Mouse (Mus musculus): ENCODE measurements at regions not wholly inside any gene's neighbourhood (a gene's known extent, or its start where the extent isn't known, plus 50 kb on each side); places are given as distances from the start of the nearest gene placed in this dataset.

- no peak overlapping the region for H3K9ac ChIP-seq (ENCODE audit: low read length)
- 68% methylated on average over 7 of the region's 7 CpGs for WGBS
These were observed 62.2 kb downstream of the Gm17728 start for GRCm38 (mm10) chr17:9484098-9484497.

GRCm38 (mm10) chr17:9484566-9484965 is 62.7 kb downstream of the Gm17728 start:
- Histone ChIP-seq H3K27ac (ENCODE audit: low read depth, low read length) (no peak overlapping the region), H3K9me3 (replicated peaks; ENCODE audit: control insufficient read depth, low read length) (no peaks in the 10 kb centered on the region), H3K36me3 (ENCODE audit: control insufficient read depth, insufficient read depth, low read length) (no peaks in the 10 kb centered on the region), H3K4me2 (ENCODE audit: low read length) (no peak overlapping the region), H3K4me3 (ENCODE audit: low read depth, low read length) (no peak overlapping the region), H3K4me1 (ENCODE audit: control insufficient read depth, insufficient read depth, low read length) (no peaks in the 10 kb centered on the region), H3K9ac (ENCODE audit: low read length) (no peak overlapping the region), H3K27me3 (replicated peaks; ENCODE audit: control insufficient read depth, insufficient read depth, low read length) (no peaks in the 10 kb centered on the region)
- ATAC-seq (no peak), DNase-seq (ENCODE audit: low spot score) (peak; percentile 10)
- 69% methylated on average over 12 of the region's 12 CpGs for WGBS

More at GRCm38 (mm10) chr17:9484098-9484497, 62.2 kb downstream of the Gm17728 start:
- Histone ChIP-seq H3K4me1 (ENCODE audit: control insufficient read depth, insufficient read depth, low read length) (no peaks in the 10 kb centered on the region), H3K9me3 (replicated peaks; ENCODE audit: control insufficient read depth, low read length) (no peaks in the 10 kb centered on the region), H3K4me2 (ENCODE audit: low read length) (no peak overlapping the region), H3K4me3 (ENCODE audit: low read depth, low read length) (no peak overlapping the region), H3K27ac (ENCODE audit: low read depth, low read length) (no peak overlapping the region), H3K36me3 (ENCODE audit: control insufficient read depth, insufficient read depth, low read length) (no peaks in the 10 kb centered on the region), H3K27me3 (replicated peaks; ENCODE audit: control insufficient read depth, insufficient read depth, low read length) (no peaks in the 10 kb centered on the region)
- DNase-seq (ENCODE audit: low spot score) (no peak), ATAC-seq (no peak)

GRCm38 (mm10) chr17:9529340-9529739 is 107.5 kb downstream of the Gm17728 start:
- H3K9ac ChIP-seq (ENCODE audit: low read length): no peak overlapping the region
- no peaks in the 10 kb centered on the region for H3K27me3 ChIP-seq (replicated peaks; ENCODE audit: control insufficient read depth, insufficient read depth, low read length)

GRCm38 (mm10) chr17:9536090-9536489 is 114.2 kb downstream of the Gm17728 start:
- no peak overlapping the region for H3K27ac ChIP-seq (ENCODE audit: low read depth, low read length)

More at GRCm38 (mm10) chr17:9529340-9529739, 107.5 kb downstream of the Gm17728 start:
- DNase-seq (ENCODE audit: low spot score) (no peak), ATAC-seq (no peak)
- WGBS: 83% methylated on average over 3 of the region's 3 CpGs
- Histone ChIP-seq H3K4me3 (ENCODE audit: low read depth, low read length) (no peak overlapping the region), H3K27ac (ENCODE audit: low read depth, low read length) (no peak overlapping the region), H3K9me3 (replicated peaks; ENCODE audit: control insufficient read depth, low read length) (no peaks in the 10 kb centered on the region; the same call in 1 of the 2 replicates), H3K4me1 (ENCODE audit: control insufficient read depth, insufficient read depth, low read length) (no peaks in the 10 kb centered on the region), H3K36me3 (ENCODE audit: control insufficient read depth, insufficient read depth, low read length) (no peaks in the 10 kb centered on the region), H3K4me2 (ENCODE audit: low read length) (no peak overlapping the region)

GRCm38 (mm10) chr17:9538371-9538770 is 116.5 kb downstream of the Gm17728 start:
- Histone ChIP-seq H3K27me3 (replicated peaks; ENCODE audit: control insufficient read depth, insufficient read depth, low read length) (no peaks in the 10 kb centered on the region), H3K36me3 (ENCODE audit: control insufficient read depth, insufficient read depth, low read length) (no peaks in the 10 kb centered on the region), H3K9ac (ENCODE audit: low read length) (no peak overlapping the region), H3K4me2 (ENCODE audit: low read length) (no peak overlapping the region), H3K9me3 (replicated peaks; ENCODE audit: control insufficient read depth, low read length) (no peaks in the 10 kb centered on the region; the same call in 1 of the 2 replicates), H3K4me1 (ENCODE audit: control insufficient read depth, insufficient read depth, low read length) (peaks cover 21% of the 10 kb centered on the region), H3K27ac (ENCODE audit: low read depth, low read length) (no peak overlapping the region), H3K4me3 (ENCODE audit: low read depth, low read length) (no peak overlapping the region)
- no peak for DNase-seq (ENCODE audit: low spot score)
- ATAC-seq: no peak

More at GRCm38 (mm10) chr17:9536090-9536489, 114.2 kb downstream of the Gm17728 start:
- Histone ChIP-seq H3K27me3 (replicated peaks; ENCODE audit: control insufficient read depth, insufficient read depth, low read length) (no peaks in the 10 kb centered on the region), H3K4me3 (ENCODE audit: low read depth, low read length) (no peak overlapping the region), H3K4me1 (ENCODE audit: control insufficient read depth, insufficient read depth, low read length) (peaks cover 15% of the 10 kb centered on the region), H3K9ac (ENCODE audit: low read length) (no peak overlapping the region), H3K9me3 (replicated peaks; ENCODE audit: control insufficient read depth, low read length) (no peaks in the 10 kb centered on the region; the same call in 1 of the 2 replicates), H3K36me3 (ENCODE audit: control insufficient read depth, insufficient read depth, low read length) (no peaks in the 10 kb centered on the region), H3K4me2 (ENCODE audit: low read length) (no peak overlapping the region)
- DNase-seq (ENCODE audit: low spot score) (peak; percentile 79), ATAC-seq (peak; percentile 80)
- WGBS: 9% methylated on average over 4 of the region's 4 CpGs

- no peak overlapping the region for H3K9ac ChIP-seq (ENCODE audit: low read length)
- no peaks in the 10 kb centered on the region for H3K27me3 ChIP-seq (replicated peaks; ENCODE audit: control insufficient read depth, insufficient read depth, low read length)
- no peak overlapping the region for H3K4me3 ChIP-seq (ENCODE audit: low read depth, low read length)
- H3K27ac ChIP-seq (ENCODE audit: low read depth, low read length): no peak overlapping the region
- ATAC-seq: no peak
- peaks cover 22% of the 10 kb centered on the region for H3K4me1 ChIP-seq (ENCODE audit: control insufficient read depth, insufficient read depth, low read length)
- DNase-seq (ENCODE audit: low spot score): no peak
- H3K36me3 ChIP-seq (ENCODE audit: control insufficient read depth, insufficient read depth, low read length): no peaks in the 10 kb centered on the region
- H3K9me3 ChIP-seq (replicated peaks; ENCODE audit: control insufficient read depth, low read length): no peaks in the 10 kb centered on the region
- no peak overlapping the region for H3K4me2 ChIP-seq (ENCODE audit: low read length)
- 88% methylated on average over 1 of the region's 1 CpGs for WGBS
These were observed 118.3 kb downstream of the Gm17728 start for GRCm38 (mm10) chr17:9540156-9540555.

- H3K36me3 ChIP-seq (ENCODE audit: control insufficient read depth, insufficient read depth, low read length): no peaks in the 10 kb centered on the region
- ATAC-seq: peak; percentile 97
- peak overlapping the region; percentile 63; the same call in 1 of the 2 replicates for H3K27ac ChIP-seq (ENCODE audit: low read depth, low read length)
- H3K27me3 ChIP-seq (replicated peaks; ENCODE audit: control insufficient read depth, insufficient read depth, low read length): no peaks in the 10 kb centered on the region
- DNase-seq (ENCODE audit: low spot score): peak; percentile 91
- H3K4me1 ChIP-seq (ENCODE audit: control insufficient read depth, insufficient read depth, low read length): peaks cover 7% of the 10 kb centered on the region
- WGBS: 9% methylated on average over 5 of the region's 5 CpGs
- H3K4me2 ChIP-seq (ENCODE audit: low read length): no peak overlapping the region
- no peak overlapping the region for H3K9ac ChIP-seq (ENCODE audit: low read length)
- no peaks in the 10 kb centered on the region for H3K9me3 ChIP-seq (replicated peaks; ENCODE audit: control insufficient read depth, low read length)
- H3K4me3 ChIP-seq (ENCODE audit: low read depth, low read length): no peak overlapping the region
These were observed 121.5 kb downstream of the Gm17728 start for GRCm38 (mm10) chr17:9543224-9543797.

GRCm38 (mm10) chr17:9557544-9557943 is 112.0 kb downstream of the Pabpc6 start:
- no peak for DNase-seq (ENCODE audit: low spot score)
- Histone ChIP-seq H3K4me2 (ENCODE audit: low read length) (no peak overlapping the region), H3K36me3 (ENCODE audit: control insufficient read depth, insufficient read depth, low read length) (no peaks in the 10 kb centered on the region), H3K9me3 (replicated peaks; ENCODE audit: control insufficient read depth, low read length) (no peaks in the 10 kb centered on the region), H3K27me3 (replicated peaks; ENCODE audit: control insufficient read depth, insufficient read depth, low read length) (no peaks in the 10 kb centered on the region), H3K4me1 (ENCODE audit: control insufficient read depth, insufficient read depth, low read length) (no peaks in the 10 kb centered on the region), H3K9ac (ENCODE audit: low read length) (no peak overlapping the region), H3K4me3 (ENCODE audit: low read depth, low read length) (no peak overlapping the region), H3K27ac (ENCODE audit: low read depth, low read length) (no peak overlapping the region)
- WGBS: 93% methylated on average over 4 of the region's 4 CpGs
- ATAC-seq: no peak

GRCm38 (mm10) chr17:9566846-9567245 is 102.7 kb downstream of the Pabpc6 start:
- H3K36me3 ChIP-seq (ENCODE audit: control insufficient read depth, insufficient read depth, low read length): no peaks in the 10 kb centered on the region
- ATAC-seq (no peak), DNase-seq (ENCODE audit: low spot score) (no peak)
- H3K4me3 ChIP-seq (ENCODE audit: low read depth, low read length): no peak overlapping the region
- no peaks in the 10 kb centered on the region for H3K27me3 ChIP-seq (replicated peaks; ENCODE audit: control insufficient read depth, insufficient read depth, low read length)
- no peaks in the 10 kb centered on the region for H3K9me3 ChIP-seq (replicated peaks; ENCODE audit: control insufficient read depth, low read length)
- H3K4me1 ChIP-seq (ENCODE audit: control insufficient read depth, insufficient read depth, low read length): 0 out of 2 replicates have a peak, but pooled peaks cover 5% of the 10 kb centered on the region
- no peak overlapping the region for H3K27ac ChIP-seq (ENCODE audit: low read depth, low read length)
- 30% methylated on average over 6 of the region's 6 CpGs for WGBS
- no peak overlapping the region for H3K9ac ChIP-seq (ENCODE audit: low read length)
- H3K4me2 ChIP-seq (ENCODE audit: low read length): no peak overlapping the region
